Mouse (Mus musculus): ENCODE data around the gene Igf1r.

GRCm38 (mm10) chr7:68065904-68066303, 113.3 kb downstream of the Igf1r start:
- no peak for TF ChIP-seq CTCF (IDR thresholded peaks at IDR 0.05; ENCODE audit: low read depth)
- no peak for TF ChIP-seq EP300 (optimal IDR thresholded peaks at IDR 0.05)
